Mouse (Mus musculus) myocyte (in vitro differentiated cells): ENCODE measurements at regions not wholly inside any gene's neighbourhood (a gene's known extent, or its start where the extent isn't known, plus 50 kb on each side); places are given as distances from the start of the nearest gene placed in this dataset.

Source experiments
- CEBPB ChIP-seq: IDR thresholded peaks from 2 replicates; pipeline ENCODE4 v1.6.1; 2011; ENCODE audit warnings: mild to moderate bottlenecking, moderate library complexity; ENCODE audit not compliant: poor library complexity, insufficient read depth, severe bottlenecking
- E2F4 ChIP-seq: IDR thresholded peaks from one replicate; pipeline ENCODE4 v1.6.1; 2011; ENCODE audit warnings: mild to moderate bottlenecking, control low read depth, moderate library complexity; ENCODE audit not compliant: insufficient read depth
- MAX ChIP-seq: IDR thresholded peaks from one replicate; pipeline ENCODE4 v1.6.1; 2011; ENCODE audit warnings: low read depth, mild to moderate bottlenecking, control low read depth
- MYOG ChIP-seq, 3 experiments: IDR thresholded peaks; one replicate each; pipeline ENCODE4 v1.6.1; 2011; ENCODE audit warnings: control low read depth in 2 of 3, low read depth in 2 of 3, mild to moderate bottlenecking in 2 of 3; ENCODE audit not compliant: insufficient read length in 2 of 3, control insufficient read depth in 1 of 3, insufficient read depth in 1 of 3
- POLR2A ChIP-seq: IDR thresholded peaks from one replicate; pipeline ENCODE4 v1.6.1; 2011; ENCODE audit warnings: low read depth, mild to moderate bottlenecking, control low read depth, moderate library complexity; ENCODE audit not compliant: insufficient read length
- POLR2AphosphoS2 ChIP-seq: IDR thresholded peaks from one replicate; pipeline ENCODE4 v1.6.1; 2011; ENCODE audit warnings: low read depth, control low read depth; ENCODE audit not compliant: insufficient read length
- REST ChIP-seq: IDR thresholded peaks from one replicate; pipeline ENCODE4 v1.6.1; 2011; ENCODE audit warnings: mild to moderate bottlenecking, control low read depth, moderate library complexity; ENCODE audit not compliant: insufficient read depth, insufficient read length
- TCF12 ChIP-seq: IDR thresholded peaks from one replicate; pipeline ENCODE4 v1.6.1; 2011; ENCODE audit warnings: mild to moderate bottlenecking, control low read depth; ENCODE audit not compliant: poor library complexity, insufficient read depth, severe bottlenecking
- USF1 ChIP-seq: IDR thresholded peaks from one replicate; pipeline ENCODE4 v1.6.1; 2011; ENCODE audit warnings: low read depth, mild to moderate bottlenecking, control low read depth, moderate library complexity

GRCm38 (mm10) chr12:16190706-16191105 lies 374.0 kb upstream of the Trib2 start:
- no peak for TF ChIP-seq POLR2A
- TF ChIP-seq MAX, result no peak
- no peak for TF ChIP-seq MYOG (IDR thresholded peaks at IDR 0.05; ENCODE audit: control insufficient read depth in 1 of 3, insufficient read depth in 1 of 3, insufficient read length in 2 of 3, low read depth in 2 of 3)
- TF ChIP-seq E2F4, result no peak
- no peak for TF ChIP-seq POLR2AphosphoS2
- TF ChIP-seq REST, result no peak
- TF ChIP-seq USF1, result no peak
- no peak for TF ChIP-seq CEBPB
- no peak for TF ChIP-seq TCF12
